Mouse (Mus musculus) forebrain, embryonic 15.5 days (tissue): ENCODE data around the gene Emsy. TPM values are rescaled to one million over a fixed set of nuclear protein-coding genes. Genes with fewer than 3 reads are reported as not detected.

Experiments used
- ATAC-seq: fragments of 200-750 bp; cut with Nextera tagmentation; replicated peaks from 2 replicates; pipeline ENCODE4 v1.8.0; 2017; ENCODE audit warnings: mild to moderate bottlenecking, moderate TSS enrichment, moderate library complexity
- H3K27ac ChIP-seq: fragments of 300-500 bp; sonication (generic); replicated peaks from 2 replicates; pipeline ENCODE4 v1.5.1; 2015; ENCODE audit warnings: mild to moderate bottlenecking, inconsistent platforms
- H3K27me3 ChIP-seq: fragments of 300-500 bp; sonication (generic); 2 replicates; pipeline ENCODE4 v1.6.1; 2015; ENCODE audit warnings: inconsistent platforms
- H3K36me3 ChIP-seq: fragments of 300-500 bp; sonication (generic); 2 replicates; pipeline ENCODE4 v1.6.1; 2015; ENCODE audit warnings: mild to moderate bottlenecking, inconsistent platforms
- H3K4me1 ChIP-seq: fragments of 300-500 bp; sonication (generic); 2 replicates; pipeline ENCODE4 v1.6.1; 2015; ENCODE audit warnings: inconsistent platforms
- H3K4me2 ChIP-seq: fragments of 300-500 bp; sonication (generic); replicated peaks from 2 replicates; pipeline ENCODE4 v1.6.1; 2015; ENCODE audit warnings: mild to moderate bottlenecking, inconsistent platforms
- H3K4me3 ChIP-seq: fragments of 300-500 bp; sonication (generic); 2 replicates; pipeline ENCODE4 v1.5.1; 2015; ENCODE audit warnings: mild to moderate bottlenecking, inconsistent platforms
- H3K9ac ChIP-seq: fragments of 300-500 bp; sonication (generic); replicated peaks from 2 replicates; pipeline ENCODE4 v1.6.1; 2015; ENCODE audit warnings: mild to moderate bottlenecking, inconsistent platforms
- H3K9me3 ChIP-seq: fragments of 300-500 bp; sonication (generic); 2 replicates; pipeline ENCODE4 v1.6.1; 2016; ENCODE audit warnings: inconsistent platforms
- WGBS: fragments of 180-500 bp; shearing (Covaris S2); methylation state at CpG from one replicate; pipeline ENCODE4 v1.1.7; 2015; ENCODE audit warnings: mixed read lengths; 5-methylcytosine and 5-hydroxymethylcytosine counted together
- polyA plus RNA-seq: library from polyadenylated mRNA; unstranded; fragments of >200 nt; fragmentation: Nextera tagmentation; extraction: Ambion mirVana; gene quantifications from 2 replicates; pipeline ENCODE4 v1.2.1, GENCODE M21; 2015

Emsy gene
- polyA plus RNA-seq, 1 experiment from 2014 or later = 35.3 TPM

DNA sequence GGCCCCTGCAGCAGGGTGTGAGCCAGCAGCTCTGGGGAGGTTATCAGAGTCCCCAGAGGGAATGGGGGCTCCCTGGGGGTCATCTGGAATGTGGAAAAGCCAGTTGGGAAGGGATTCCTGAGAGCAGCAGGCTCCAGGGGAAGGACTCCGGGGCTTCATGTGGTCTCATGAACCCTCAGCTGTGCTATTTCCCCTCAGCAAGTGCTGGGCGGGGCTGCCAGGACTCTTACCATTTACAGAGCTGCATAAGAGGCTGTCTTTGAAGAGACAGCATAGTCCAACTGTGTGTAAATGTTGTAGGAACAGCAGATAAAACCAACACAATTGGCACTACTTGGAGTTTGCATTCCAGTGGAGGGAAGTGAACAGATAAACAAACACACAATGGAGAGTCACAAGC lies 106.0 kb downstream of the Emsy start:
- H3K27ac ChIP-seq = no peak overlapping the region

GRCm38 (mm10) chr7:98548839-98549238 lies 107.7 kb downstream of the Emsy start:
- H3K27me3 ChIP-seq = no peaks in the 10 kb centered on the region
- WGBS = 37% methylated on average over 3 of the region's 3 CpGs
- H3K4me2 ChIP-seq = no peak overlapping the region
- no peak overlapping the region for H3K27ac ChIP-seq
- no peaks in the 10 kb centered on the region for H3K4me1 ChIP-seq
- H3K36me3 ChIP-seq = no peaks in the 10 kb centered on the region
- no peak overlapping the region for H3K9ac ChIP-seq
- H3K9me3 ChIP-seq = no peaks in the 10 kb centered on the region
- ATAC-seq = no peak
- H3K4me3 ChIP-seq = no peak overlapping the region

More for the DNA sequence above, 106.0 kb downstream of the Emsy start:
- WGBS = 51% methylated on average over 2 of the region's 2 CpGs
- no peak overlapping the region for H3K9ac ChIP-seq
- H3K4me2 ChIP-seq = no peak overlapping the region
- ATAC-seq = no peak
- no peaks in the 10 kb centered on the region for H3K4me1 ChIP-seq
- no peaks in the 10 kb centered on the region for H3K9me3 ChIP-seq
- no peaks in the 10 kb centered on the region for H3K27me3 ChIP-seq
- no peak overlapping the region for H3K4me3 ChIP-seq
- H3K36me3 ChIP-seq = no peaks in the 10 kb centered on the region

DNA sequence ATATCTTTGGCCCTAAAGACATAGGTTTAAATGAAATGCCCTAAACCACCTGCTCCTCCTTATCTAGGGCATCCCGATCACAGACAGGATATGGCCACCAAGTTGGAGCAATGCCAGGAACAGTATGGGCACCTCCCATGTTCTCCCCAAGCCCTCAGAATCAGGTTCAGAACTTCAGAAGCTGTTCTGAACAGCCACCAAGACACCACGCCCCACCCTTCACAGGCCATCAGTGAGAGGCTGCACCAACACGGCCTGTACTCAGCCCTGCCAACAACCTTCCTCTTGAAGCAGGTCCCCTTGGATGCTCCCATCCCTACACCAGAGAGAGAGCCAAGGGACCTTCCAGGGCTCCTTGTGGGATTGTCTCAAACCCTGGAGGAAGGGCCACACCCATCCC lies 112.0 kb downstream of the Emsy start:
- no peak overlapping the region for H3K27ac ChIP-seq
- no peak overlapping the region for H3K9ac ChIP-seq
- no peak for ATAC-seq
- H3K4me3 ChIP-seq = no peak overlapping the region
- no peaks in the 10 kb centered on the region for H3K27me3 ChIP-seq
- no peaks in the 10 kb centered on the region for H3K36me3 ChIP-seq
- H3K4me2 ChIP-seq = no peak overlapping the region
- 84% methylated on average over 3 of the region's 3 CpGs for WGBS
- no peaks in the 10 kb centered on the region for H3K4me1 ChIP-seq
- no peaks in the 10 kb centered on the region for H3K9me3 ChIP-seq

GRCm38 (mm10) chr7:98543853-98544370 lies 112.7 kb downstream of the Emsy start:
- no peaks in the 10 kb centered on the region for H3K36me3 ChIP-seq
- H3K9ac ChIP-seq = no peak overlapping the region
- no peak overlapping the region for H3K4me2 ChIP-seq
- H3K27me3 ChIP-seq = no peaks in the 10 kb centered on the region
- H3K4me1 ChIP-seq = no peaks in the 10 kb centered on the region
- no peak overlapping the region for H3K4me3 ChIP-seq
- no peak overlapping the region for H3K27ac ChIP-seq
- H3K9me3 ChIP-seq = no peaks in the 10 kb centered on the region
- no peak for ATAC-seq
- WGBS = 63% methylated on average over 11 of the region's 11 CpGs

GRCm38 (mm10) chr7:98542731-98543142 lies 113.8 kb downstream of the Emsy start:
- H3K4me2 ChIP-seq = no peak overlapping the region
- no peak overlapping the region for H3K9ac ChIP-seq
- no peak for ATAC-seq
- no peak overlapping the region for H3K4me3 ChIP-seq
- no peaks in the 10 kb centered on the region for H3K36me3 ChIP-seq
- no peaks in the 10 kb centered on the region for H3K9me3 ChIP-seq
- peaks cover 5% of the 10 kb centered on the region; the same call in 1 of the 2 replicates for H3K4me1 ChIP-seq
- H3K27ac ChIP-seq = no peak overlapping the region
- 81% methylated on average over 6 of the region's 6 CpGs for WGBS
- no peaks in the 10 kb centered on the region for H3K27me3 ChIP-seq

GRCm38 (mm10) chr7:98542267-98542666 lies 114.3 kb downstream of the Emsy start:
- Histone ChIP-seq H3K4me1 (peaks cover 6% of the 10 kb centered on the region; the same call in 1 of the 2 replicates), H3K4me2 (no peak overlapping the region), H3K9me3 (no peaks in the 10 kb centered on the region), H3K9ac (no peak overlapping the region), H3K4me3 (no peak overlapping the region), H3K27me3 (no peaks in the 10 kb centered on the region), H3K36me3 (no peaks in the 10 kb centered on the region), H3K27ac (no peak overlapping the region)
- WGBS = 94% methylated on average over 3 of the region's 3 CpGs
- ATAC-seq = no peak

GRCm38 (mm10) chr7:98541564-98541963 lies 115.0 kb downstream of the Emsy start:
- H3K27ac ChIP-seq = no peak overlapping the region
- no peaks in the 10 kb centered on the region for H3K27me3 ChIP-seq
- no peak overlapping the region for H3K9ac ChIP-seq
- no peak overlapping the region for H3K4me2 ChIP-seq
- H3K4me3 ChIP-seq = no peak overlapping the region
- 94% methylated on average over 5 of the region's 5 CpGs for WGBS
- no peaks in the 10 kb centered on the region for H3K36me3 ChIP-seq
- ATAC-seq = no peak
- no peaks in the 10 kb centered on the region for H3K9me3 ChIP-seq
- H3K4me1 ChIP-seq = peaks cover 6% of the 10 kb centered on the region; the same call in 1 of the 2 replicates

DNA sequence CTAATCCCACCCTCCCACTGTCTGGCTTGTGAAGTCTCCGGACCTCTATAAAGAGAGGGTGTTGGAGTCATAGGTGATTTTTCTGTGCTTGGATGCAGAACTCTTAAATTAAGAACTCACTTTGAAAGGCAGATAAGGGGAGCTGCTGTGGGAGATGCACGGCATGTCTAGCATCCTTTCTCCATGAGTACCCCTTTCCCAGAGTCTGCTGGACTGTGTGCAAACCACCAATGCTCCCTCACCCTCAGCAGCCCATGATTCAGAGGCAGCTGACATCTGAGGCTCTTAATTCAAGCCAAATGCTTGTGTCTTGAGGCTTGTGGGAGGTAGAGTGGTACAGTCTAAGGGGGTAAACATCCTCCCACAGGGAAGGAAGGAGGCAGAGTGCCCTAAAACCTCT lies 115.7 kb downstream of the Emsy start:
- 84% methylated on average over 2 of the region's 2 CpGs for WGBS
- Histone ChIP-seq H3K9me3 (no peaks in the 10 kb centered on the region), H3K36me3 (no peaks in the 10 kb centered on the region), H3K4me3 (no peak overlapping the region), H3K27ac (no peak overlapping the region), H3K4me1 (peaks cover 6% of the 10 kb centered on the region; the same call in 1 of the 2 replicates), H3K27me3 (no peaks in the 10 kb centered on the region), H3K9ac (no peak overlapping the region), H3K4me2 (no peak overlapping the region)
- no peak for ATAC-seq

GRCm38 (mm10) chr7:98537967-98538573 lies 118.5 kb downstream of the Emsy start:
- H3K27me3 ChIP-seq = no peaks in the 10 kb centered on the region
- H3K9ac ChIP-seq = no peak overlapping the region
- WGBS = 18% methylated on average over 8 of the region's 8 CpGs
- H3K4me1 ChIP-seq = peaks cover 6% of the 10 kb centered on the region; the same call in 1 of the 2 replicates
- ATAC-seq = no peak
- H3K36me3 ChIP-seq = no peaks in the 10 kb centered on the region
- H3K4me2 ChIP-seq = no peak overlapping the region
- H3K4me3 ChIP-seq = no peak overlapping the region
- no peak overlapping the region for H3K27ac ChIP-seq
- no peaks in the 10 kb centered on the region for H3K9me3 ChIP-seq

DNA sequence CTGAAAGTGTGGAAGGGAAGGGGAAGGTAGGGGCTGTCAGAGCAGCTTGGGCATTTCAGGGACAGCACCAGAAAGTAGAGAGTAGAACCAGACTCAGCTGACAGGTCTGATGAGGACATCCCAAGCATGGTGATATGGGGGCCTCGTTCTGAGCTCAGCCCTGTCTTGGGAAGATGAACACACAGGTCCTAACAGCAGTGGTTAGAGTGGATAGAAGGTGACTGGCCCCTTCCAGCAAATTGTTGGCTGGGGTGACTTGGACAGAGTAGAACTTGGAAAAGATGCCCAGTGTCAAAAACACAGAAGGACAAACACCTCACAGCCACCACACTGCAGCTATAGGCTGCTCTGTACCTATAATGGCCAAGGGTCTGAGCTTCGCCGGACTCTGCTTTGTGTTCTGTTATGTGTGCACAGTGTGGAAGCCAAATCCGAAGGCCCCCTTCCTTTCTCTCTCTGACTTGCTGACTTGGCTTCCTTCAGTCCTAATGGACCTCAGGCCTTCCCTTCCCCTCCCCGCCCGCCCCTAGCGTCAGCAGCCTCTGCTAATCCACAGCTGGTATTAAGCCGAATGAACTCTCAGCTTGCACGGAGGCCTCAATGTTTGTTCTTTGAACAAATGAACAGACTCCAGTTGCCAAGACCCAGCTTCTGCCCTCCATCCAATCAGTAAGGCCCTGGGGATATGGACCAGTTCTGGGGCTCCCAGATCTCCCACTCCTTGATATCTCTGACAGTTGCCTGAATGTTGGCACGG lies 119.2 kb downstream of the Emsy start:
- Histone ChIP-seq H3K36me3 (no peaks in the 10 kb centered on the region), H3K27ac (no peak overlapping the region), H3K4me1 (peaks cover 6% of the 10 kb centered on the region; the same call in 1 of the 2 replicates), H3K9ac (no peak overlapping the region), H3K27me3 (no peaks in the 10 kb centered on the region), H3K9me3 (no peaks in the 10 kb centered on the region), H3K4me3 (no peak overlapping the region), H3K4me2 (no peak overlapping the region)
- no peak for ATAC-seq
- WGBS = 25% methylated on average over 9 of the region's 10 CpGs
